Mouse (Mus musculus): ENCODE measurements around the gene Csad. TPM values are rescaled to one million over a fixed set of nuclear protein-coding genes. Genes with fewer than 3 reads are reported as not detected.

Gene Csad
- polyA plus RNA-seq, 1 experiment from 2014 or later, result 53.5 TPM

DNA sequence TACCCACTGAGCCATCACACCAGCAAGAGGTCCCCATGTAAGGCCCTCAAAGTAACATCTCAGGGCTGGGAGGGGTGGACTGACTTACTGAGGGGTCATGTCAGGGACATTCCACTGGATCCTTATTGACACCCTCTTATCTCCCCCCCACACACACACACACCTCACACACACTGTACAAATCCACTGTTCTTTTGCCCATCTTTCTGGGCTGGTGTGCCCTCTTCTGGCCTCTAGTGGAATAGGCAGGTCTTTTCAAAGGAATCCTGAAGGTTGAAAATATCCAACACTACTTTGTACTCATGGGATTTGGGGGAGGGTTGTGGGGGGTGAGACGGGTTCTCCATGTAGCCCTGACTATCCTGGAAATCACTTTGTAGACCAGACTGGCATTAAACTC, 57.6 kb downstream of the Csad start:
- no peak for ATAC-seq (ENCODE audit: low FRiP score)
- H3K9ac ChIP-seq, result no peak overlapping the region
- no peak overlapping the region for H3K4me3 ChIP-seq
- 14% methylated on average over 1 of the region's 1 CpGs for WGBS
- H3K27ac ChIP-seq, result no peak overlapping the region
- H3K36me3 ChIP-seq, result no peaks in the 10 kb centered on the region
- peaks cover 42% of the 10 kb centered on the region for H3K27me3 ChIP-seq
- peaks cover 11% of the 10 kb centered on the region for H3K4me1 ChIP-seq
- no peak overlapping the region for H3K4me2 ChIP-seq (replicated peaks)
- H3K9me3 ChIP-seq (replicated peaks), result no peaks in the 10 kb centered on the region

DNA sequence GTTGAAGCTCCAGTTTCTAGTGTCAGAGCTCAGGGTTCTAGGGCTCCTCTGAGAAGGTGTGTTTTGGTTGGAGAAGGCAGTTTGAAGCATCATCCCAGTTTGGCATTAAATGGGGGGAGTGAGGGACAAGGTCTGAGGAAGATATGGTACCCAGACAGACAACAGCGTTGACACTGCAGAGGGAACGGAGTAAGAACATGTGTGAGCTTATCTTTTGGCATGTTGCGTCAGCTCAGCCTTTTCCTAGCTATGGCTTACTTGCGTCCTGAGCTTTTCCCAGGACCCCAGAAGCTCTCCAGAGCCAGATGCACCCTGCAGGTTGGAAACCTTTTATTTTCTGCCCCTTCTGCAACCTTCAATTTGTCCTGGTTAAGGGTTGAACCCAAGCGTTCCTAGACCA, 58.4 kb downstream of the Csad start:
- H3K27ac ChIP-seq, result no peak overlapping the region
- H3K4me2 ChIP-seq (replicated peaks), result no peak overlapping the region
- H3K36me3 ChIP-seq, result no peaks in the 10 kb centered on the region
- H3K27me3 ChIP-seq, result peaks cover 42% of the 10 kb centered on the region
- no peak overlapping the region for H3K9ac ChIP-seq
- H3K9me3 ChIP-seq (replicated peaks), result no peaks in the 10 kb centered on the region
- no peak for ATAC-seq (ENCODE audit: low FRiP score)
- 87% methylated on average over 5 of the region's 5 CpGs for WGBS
- H3K4me1 ChIP-seq, result peaks cover 11% of the 10 kb centered on the region
- no peak overlapping the region for H3K4me3 ChIP-seq

DNA sequence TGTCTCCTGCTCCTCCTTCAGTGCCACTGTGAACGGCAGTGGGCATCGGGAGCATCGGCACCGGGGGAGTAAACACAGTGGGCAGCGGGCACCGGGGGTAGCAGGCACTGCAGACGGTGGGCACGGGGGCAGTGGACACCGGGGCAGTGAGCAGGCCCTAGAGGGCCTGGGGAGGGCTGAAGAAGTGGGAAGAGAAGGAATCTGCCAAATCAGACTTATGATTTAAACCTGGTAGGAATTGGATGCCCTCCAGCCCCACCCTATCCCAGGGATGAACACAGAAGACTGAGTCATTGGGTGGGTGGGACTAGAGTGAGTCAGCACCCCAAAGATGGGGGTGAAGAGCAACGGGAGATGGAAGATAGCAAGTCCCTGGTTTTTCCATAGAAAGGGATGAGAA, 59.2 kb downstream of the Csad start:
- Histone ChIP-seq H3K4me3 (no peak overlapping the region), H3K9me3 (replicated peaks) (no peaks in the 10 kb centered on the region), H3K27me3 (peaks cover 42% of the 10 kb centered on the region), H3K4me1 (peaks cover 7% of the 10 kb centered on the region), H3K27ac (no peak overlapping the region), H3K4me2 (replicated peaks) (no peak overlapping the region), H3K36me3 (no peaks in the 10 kb centered on the region), H3K9ac (no peak overlapping the region)
- 91% methylated on average over 10 of the region's 10 CpGs for WGBS
- ATAC-seq (ENCODE audit: low FRiP score), result no peak

DNA sequence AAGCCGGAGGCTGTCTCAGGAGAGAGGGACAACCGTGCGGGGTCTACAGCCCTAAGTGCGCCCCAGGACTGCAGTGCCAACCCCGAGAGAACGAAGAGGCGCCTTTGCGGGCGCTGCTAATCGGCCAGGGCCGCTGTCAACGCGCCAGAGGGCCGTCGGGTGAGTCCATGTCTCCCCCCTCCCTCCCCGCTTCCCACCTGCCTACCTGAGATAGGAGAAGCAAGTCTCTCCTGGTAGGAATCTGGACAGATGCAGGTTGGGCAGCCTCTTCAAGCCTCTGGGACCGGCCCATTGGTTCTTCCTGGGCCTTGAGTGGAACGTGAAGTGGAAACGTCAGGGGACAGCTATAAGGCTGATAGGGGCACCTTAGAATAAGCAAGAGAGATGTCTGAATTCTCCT, 59.8 kb downstream of the Csad start:
- H3K27ac ChIP-seq, result no peak overlapping the region
- peaks cover 42% of the 10 kb centered on the region for H3K27me3 ChIP-seq
- peak overlapping the region; percentile 42 for H3K4me2 ChIP-seq (replicated peaks)
- no peaks in the 10 kb centered on the region for H3K36me3 ChIP-seq
- no peak for ATAC-seq (ENCODE audit: low FRiP score)
- 0 out of 2 replicates have a peak overlapping the region, but pooled peaks have one; percentile 23 for H3K9ac ChIP-seq
- H3K4me3 ChIP-seq, result peak overlapping the region; percentile 21
- H3K9me3 ChIP-seq (replicated peaks), result no peaks in the 10 kb centered on the region
- peaks cover 7% of the 10 kb centered on the region for H3K4me1 ChIP-seq
- WGBS, result 14% methylated on average over 19 of the region's 19 CpGs

DNA sequence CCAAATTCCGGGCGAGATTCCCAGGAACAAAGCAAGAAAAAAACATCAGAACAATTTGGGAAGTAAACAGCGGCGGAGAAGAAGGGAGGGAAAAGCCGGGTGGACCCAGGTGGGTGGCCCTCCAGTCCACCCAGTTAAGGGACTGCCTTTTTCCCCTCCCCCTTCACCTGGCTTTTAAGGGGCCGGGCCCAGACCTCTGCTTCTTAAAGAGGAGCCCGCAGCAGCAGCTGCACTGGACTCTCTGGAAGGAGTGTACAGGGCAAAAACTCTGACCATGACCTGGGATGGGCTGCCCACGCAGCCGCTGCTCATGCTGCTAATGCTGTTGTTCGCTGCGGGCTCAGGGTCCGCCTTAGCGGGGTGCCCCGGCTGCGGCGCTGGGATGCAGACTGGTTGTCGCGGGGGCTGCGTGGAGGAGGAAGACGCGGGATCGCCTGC, 60.2 kb downstream of the Csad start, which contains the start of gene Igfbp6:
TSS of gene Igfbp6 (plus strand) at position 89 of the 438 bp plus-strand sequence.
- H3K9me3 ChIP-seq (replicated peaks), result no peaks in the 10 kb centered on the region
- H3K4me3 ChIP-seq, result peak within 1 kb of the TSS; percentile 21
- H3K4me1 ChIP-seq, result peaks cover 7% of the 10 kb centered on the region
- ATAC-seq (ENCODE audit: low FRiP score), result no peak
- 5% methylated on average over 22 of the region's 22 CpGs for WGBS
- 0 out of 2 replicates have a peak within 1 kb of the TSS, but pooled peaks have one; percentile 23 for H3K9ac ChIP-seq
- H3K36me3 ChIP-seq, result no peaks in the 10 kb centered on the region
- no peak within 1 kb of the TSS for H3K27ac ChIP-seq
- H3K27me3 ChIP-seq, result peaks cover 42% of the 10 kb centered on the region
- peak within 1 kb of the TSS; percentile 42 for H3K4me2 ChIP-seq (replicated peaks)

DNA sequence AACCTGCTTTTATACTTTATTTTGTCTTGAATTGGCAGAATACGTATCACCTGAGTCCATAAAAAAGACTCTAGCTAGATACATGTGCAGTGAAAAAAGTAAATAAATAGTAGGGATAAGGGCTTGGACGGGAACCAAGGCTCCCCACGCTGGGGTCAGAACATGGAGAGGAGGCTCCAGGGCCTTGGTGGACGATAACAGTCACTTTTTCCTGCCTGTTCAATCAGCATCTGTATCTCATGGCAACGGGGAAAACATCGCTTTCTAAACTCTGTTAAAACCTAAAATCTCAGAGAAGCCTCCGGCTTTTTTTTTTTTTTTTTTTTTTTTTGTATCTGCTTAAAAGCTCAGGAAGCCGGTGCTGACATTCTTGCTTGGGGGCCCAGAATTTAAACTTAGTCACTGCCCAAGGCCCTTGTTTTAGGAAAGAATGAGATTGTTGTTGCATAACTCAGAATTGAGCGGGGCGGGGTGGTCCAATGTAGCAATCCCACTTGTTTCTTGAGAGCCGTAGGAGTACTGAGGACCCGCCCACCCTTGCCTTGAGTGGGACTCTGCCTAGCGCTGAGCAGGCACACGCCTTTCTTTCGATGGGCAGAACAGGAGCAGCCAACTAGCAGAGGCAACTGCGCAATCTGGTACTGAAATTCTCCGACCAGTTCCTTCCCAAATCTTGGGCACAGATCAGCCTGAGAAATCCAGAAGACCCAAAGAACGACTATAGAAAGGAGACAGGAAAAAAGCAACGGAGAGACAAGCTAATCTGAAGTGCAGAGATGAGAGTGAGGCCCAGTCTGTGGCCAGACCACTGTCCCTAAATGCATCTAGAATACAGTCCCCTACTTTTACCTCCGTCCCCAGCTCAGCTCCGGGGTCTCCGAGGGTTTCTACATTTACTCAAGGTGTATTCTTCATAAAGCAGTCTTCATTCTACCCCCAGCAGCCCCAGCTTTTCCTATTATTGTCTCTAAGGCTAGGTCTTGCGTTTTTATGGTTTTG, 61.3 kb downstream of the Csad start:
- H3K36me3 ChIP-seq, result no peaks in the 10 kb centered on the region
- H3K9me3 ChIP-seq (replicated peaks), result no peaks in the 10 kb centered on the region
- H3K27ac ChIP-seq, result no peak overlapping the region
- H3K4me2 ChIP-seq (replicated peaks), result no peak overlapping the region
- no peak overlapping the region for H3K4me3 ChIP-seq
- H3K27me3 ChIP-seq, result peaks cover 42% of the 10 kb centered on the region
- H3K9ac ChIP-seq, result no peak overlapping the region
- WGBS, result 57% methylated on average over 23 of the region's 23 CpGs
- H3K4me1 ChIP-seq, result peaks cover 7% of the 10 kb centered on the region
- ATAC-seq (ENCODE audit: low FRiP score), result no peak

DNA sequence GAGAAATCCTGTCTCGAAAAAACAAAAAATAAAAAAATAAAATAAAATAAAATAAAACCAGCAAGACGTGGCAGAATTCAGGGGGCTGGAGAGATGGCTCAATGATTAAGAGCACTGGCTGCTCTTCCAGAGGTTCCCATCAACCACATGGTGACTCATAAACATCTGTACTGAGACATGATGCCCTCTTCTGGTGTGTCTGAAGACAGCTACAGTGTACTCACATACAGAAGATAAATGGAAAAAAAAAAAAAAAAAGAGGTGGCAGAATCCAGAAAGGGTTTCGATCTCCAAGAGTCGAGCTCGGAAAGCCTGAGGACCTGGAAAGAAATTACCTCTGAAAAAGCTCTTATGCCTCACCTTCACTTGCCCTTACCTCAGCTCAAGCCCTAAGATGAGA, 63.4 kb downstream of the Csad start:
- WGBS, result 87% methylated on average over 5 of the region's 5 CpGs
- Histone ChIP-seq H3K4me1 (peaks cover 14% of the 10 kb centered on the region), H3K27ac (no peak overlapping the region), H3K4me2 (replicated peaks) (no peak overlapping the region), H3K36me3 (no peaks in the 10 kb centered on the region), H3K9me3 (replicated peaks) (no peaks in the 10 kb centered on the region), H3K9ac (no peak overlapping the region), H3K27me3 (peaks cover 41% of the 10 kb centered on the region), H3K4me3 (no peak overlapping the region)
- ATAC-seq (ENCODE audit: low FRiP score), result no peak

DNA sequence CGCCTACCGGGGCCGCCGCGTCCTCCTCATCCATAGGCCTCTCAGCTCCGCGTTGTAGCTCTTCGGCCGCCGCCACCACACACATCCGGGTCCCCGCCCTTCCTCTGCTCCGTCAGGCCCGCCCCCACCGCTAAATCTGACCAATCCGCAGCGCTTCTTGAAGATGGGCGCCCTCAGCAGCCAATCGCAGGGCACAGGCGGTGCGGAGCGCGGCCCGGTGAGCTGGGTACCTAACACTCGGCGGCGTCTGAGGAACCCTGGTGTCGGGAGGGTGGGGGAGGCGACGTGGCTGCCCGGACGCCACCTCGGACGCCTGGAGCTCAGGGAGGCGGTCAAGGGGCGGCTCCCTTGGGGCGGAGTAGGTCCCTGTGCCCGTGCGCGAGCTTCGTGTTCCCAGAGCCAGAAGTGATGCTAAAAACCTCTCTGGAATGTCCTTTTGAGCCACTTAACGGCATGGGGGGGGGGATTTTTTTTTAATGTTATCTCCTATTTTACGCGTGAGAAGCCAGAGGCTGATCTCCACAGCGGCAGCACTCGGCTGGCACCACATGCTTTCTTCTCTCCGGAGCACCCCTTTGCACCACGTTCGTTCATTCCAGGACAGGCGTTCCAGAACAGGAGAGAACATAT, 68.3 kb downstream of the Csad start, which contains the start of gene Spryd3:
TSS of gene Spryd3 (minus strand) at position 106 of the 630 bp plus-strand sequence.
- peak within 1 kb of the TSS; percentile 93 for H3K4me3 ChIP-seq
- H3K27me3 ChIP-seq, result no peaks in the 10 kb centered on the region
- H3K4me2 ChIP-seq (replicated peaks), result peak within 1 kb of the TSS; percentile 59
- peak within 1 kb of the TSS; percentile 86 for H3K27ac ChIP-seq
- peak; percentile 99 for ATAC-seq (ENCODE audit: low FRiP score)
- WGBS, result under 1% methylated on average over 50 of the region's 50 CpGs
- H3K9me3 ChIP-seq (replicated peaks), result no peaks in the 10 kb centered on the region
- H3K36me3 ChIP-seq, result peaks cover 18% of the 10 kb centered on the region
- H3K4me1 ChIP-seq, result peaks cover 14% of the 10 kb centered on the region; the same call in 1 of the 2 replicates
- H3K9ac ChIP-seq, result peak within 1 kb of the TSS; percentile 88

DNA sequence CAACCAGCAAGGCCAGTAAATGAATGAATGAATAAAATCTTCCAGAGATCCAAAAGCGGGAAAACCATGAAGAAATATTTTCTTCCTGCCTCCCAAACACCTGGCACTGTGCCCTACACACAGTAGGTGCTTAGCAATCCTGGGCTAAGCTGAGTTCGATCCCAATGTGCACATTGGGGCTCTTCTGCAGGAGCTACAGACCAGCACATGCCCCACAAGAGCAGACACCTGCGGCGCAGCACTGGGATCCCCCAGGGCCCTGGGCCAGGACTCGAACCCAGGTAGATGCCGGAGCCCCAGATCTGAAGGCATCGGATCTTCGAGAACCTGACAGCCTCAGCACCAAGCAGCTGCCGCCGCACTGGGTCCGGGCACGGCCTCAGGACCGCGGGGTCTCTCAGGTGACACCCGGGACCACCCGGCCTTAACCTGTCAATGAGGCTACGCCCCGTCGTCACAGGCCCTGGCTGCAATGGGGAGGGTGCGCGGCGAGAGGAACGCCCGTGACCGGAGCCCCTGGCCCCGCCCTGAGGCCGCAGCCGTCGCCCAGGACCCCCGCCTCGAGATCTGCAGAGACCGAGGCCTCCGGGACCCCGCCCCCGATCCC, 68.9 kb downstream of the Csad start:
- no peaks in the 10 kb centered on the region for H3K9me3 ChIP-seq (replicated peaks)
- WGBS, result 3% methylated on average over 35 of the region's 35 CpGs
- H3K4me1 ChIP-seq, result peaks cover 14% of the 10 kb centered on the region; the same call in 1 of the 2 replicates
- ATAC-seq (ENCODE audit: low FRiP score), result peak; percentile 85
- H3K27ac ChIP-seq, result peak overlapping the region; percentile 86
- no peaks in the 10 kb centered on the region for H3K27me3 ChIP-seq
- peak overlapping the region; percentile 88 for H3K9ac ChIP-seq
- peak overlapping the region; percentile 59 for H3K4me2 ChIP-seq (replicated peaks)
- H3K4me3 ChIP-seq, result peak overlapping the region; percentile 93
- peaks cover 24% of the 10 kb centered on the region for H3K36me3 ChIP-seq

DNA sequence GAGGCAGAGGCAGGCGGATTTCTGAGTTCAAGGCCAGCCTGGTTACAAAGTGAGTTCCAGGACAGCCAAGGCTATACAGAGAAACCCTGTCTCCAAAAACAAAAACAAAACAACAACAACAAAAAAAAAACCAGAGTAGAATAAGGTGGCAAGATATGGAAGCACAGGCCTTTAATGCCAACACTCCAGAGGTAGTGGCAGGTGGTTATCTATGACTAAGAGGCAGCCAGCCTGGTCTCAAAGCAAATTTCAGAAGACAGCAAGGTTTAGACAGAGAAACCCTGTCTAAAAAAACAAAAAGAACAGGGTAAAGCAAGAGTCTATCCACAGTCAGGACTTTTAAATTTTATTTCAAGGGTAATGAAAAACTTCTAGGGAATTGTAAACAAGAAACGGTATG, 69.8 kb downstream of the Csad start:
- Histone ChIP-seq H3K27me3 (no peaks in the 10 kb centered on the region), H3K4me1 (peaks cover 14% of the 10 kb centered on the region; the same call in 1 of the 2 replicates), H3K4me2 (replicated peaks) (peak overlapping the region; percentile 59; the same call in 1 of the 2 replicates), H3K4me3 (no peak overlapping the region), H3K9me3 (replicated peaks) (no peaks in the 10 kb centered on the region), H3K36me3 (peaks cover 33% of the 10 kb centered on the region), H3K9ac (no peak overlapping the region), H3K27ac (no peak overlapping the region)
- ATAC-seq (ENCODE audit: low FRiP score), result no peak
- 90% methylated on average over 2 of the region's 2 CpGs for WGBS

DNA sequence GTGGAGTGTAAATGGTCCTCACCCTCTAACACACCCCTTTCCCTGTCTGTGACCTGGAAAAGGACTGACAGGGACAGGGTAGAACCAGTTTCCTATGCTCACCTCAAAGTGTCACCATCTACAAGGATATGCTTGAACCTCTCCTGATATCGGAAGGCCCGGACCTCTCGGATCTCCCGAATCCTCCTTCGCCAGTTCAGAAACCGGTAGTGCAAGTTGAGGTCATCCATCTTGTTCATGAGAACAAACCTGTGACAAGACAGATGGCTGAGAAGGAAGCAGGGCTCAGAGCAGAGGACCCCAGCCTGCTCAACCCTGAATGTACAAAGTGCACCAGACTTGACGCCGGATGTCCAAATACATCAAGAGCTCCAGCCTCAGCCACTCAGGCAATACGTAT, 71.2 kb downstream of the Csad start:
- H3K9me3 ChIP-seq (replicated peaks), result no peaks in the 10 kb centered on the region
- peaks cover 45% of the 10 kb centered on the region for H3K36me3 ChIP-seq
- H3K4me1 ChIP-seq, result peaks cover 14% of the 10 kb centered on the region; the same call in 1 of the 2 replicates
- 86% methylated on average over 9 of the region's 9 CpGs for WGBS
- ATAC-seq (ENCODE audit: low FRiP score), result no peak
- no peak overlapping the region for H3K27ac ChIP-seq
- no peak overlapping the region for H3K4me2 ChIP-seq (replicated peaks)
- no peaks in the 10 kb centered on the region for H3K27me3 ChIP-seq
- no peak overlapping the region for H3K9ac ChIP-seq
- no peak overlapping the region for H3K4me3 ChIP-seq

Measured in hindbrain, embryonic 12.5 days (tissue).